Mouse (Mus musculus) CH12.LX (cell line): ENCODE measurements at regions not wholly inside any gene's neighbourhood (a gene's known extent, or its start where the extent isn't known, plus 50 kb on each side); places are given as distances from the start of the nearest gene placed in this dataset.

Experiments
- DNase-seq: peaks from one replicate; pipeline ENCODE4 v3.0.0-alpha.2; 2013; ENCODE audit errors: extremely low read depth
- H3K27ac ChIP-seq: 2 replicates; pipeline ENCODE4 v1.5.1; 2012; ENCODE audit warnings: low read depth, mild to moderate bottlenecking, control low read depth, moderate library complexity; ENCODE audit not compliant: insufficient read depth
- H3K27me3 ChIP-seq: replicated peaks from 2 replicates; pipeline ENCODE3; 2012; ENCODE audit warnings: inconsistent platforms
- H3K36me3 ChIP-seq, 2 experiments: replicated peaks in 1 of 2; 2 replicates each; pipeline versions ENCODE3 to v1.6.1; 2012; ENCODE audit warnings: inconsistent platforms in 1 of 2, low read length in 1 of 2, mild to moderate bottlenecking in 1 of 2, mixed read lengths in 1 of 2, moderate library complexity in 1 of 2; ENCODE audit not compliant: control insufficient read depth in 1 of 2, insufficient read depth in 1 of 2
- H3K4me1 ChIP-seq, 2 experiments: 2 replicates each; pipeline ENCODE4 v1.6.1; 2012; ENCODE audit warnings: inconsistent platforms in 1 of 2, moderate library complexity in 1 of 2; ENCODE audit not compliant: insufficient read depth in 2 of 2, control insufficient read depth in 1 of 2
- H3K4me2 ChIP-seq: 2 replicates; pipeline ENCODE4 v1.6.1; 2012; ENCODE audit warnings: low read depth, mild to moderate bottlenecking, control low read depth; ENCODE audit not compliant: poor library complexity, insufficient read depth, severe bottlenecking
- H3K4me3 ChIP-seq, 3 experiments: fragments of 150-350 bp in 1 of 3; sonication (generic) in 1 of 3; replicated peaks in 1 of 3; 2 replicates each; pipeline versions ENCODE3 to v1.5.1; 2011 to 2012; ENCODE audit warnings: low read depth in 2 of 3, low read length in 2 of 3, mild to moderate bottlenecking in 2 of 3, moderate library complexity in 2 of 3, control low read depth in 1 of 3, improper control_type of control experiment in 1 of 3, inconsistent platforms in 1 of 3, mixed read lengths in 1 of 3; ENCODE audit not compliant: poor library complexity in 1 of 3
- H3K79me2 ChIP-seq: replicated peaks from 2 replicates; pipeline ENCODE4 v1.6.1; 2012; ENCODE audit warnings: mild to moderate bottlenecking, moderate library complexity; ENCODE audit not compliant: control insufficient read depth, poor library complexity, insufficient read depth, severe bottlenecking; ENCODE audit errors: extremely low read depth
- H3K9ac ChIP-seq: 2 replicates; pipeline ENCODE4 v1.6.1; 2012; ENCODE audit warnings: low read depth, mild to moderate bottlenecking, control low read depth, moderate library complexity; ENCODE audit not compliant: insufficient read depth
- H3K9me3 ChIP-seq: replicated peaks from 2 replicates; pipeline ENCODE3; 2012; ENCODE audit warnings: low read length, inconsistent platforms, mixed read lengths
- BHLHE40 ChIP-seq: IDR thresholded peaks from 2 replicates; pipeline ENCODE4 v1.6.1; 2011; ENCODE audit warnings: mild to moderate bottlenecking, low read depth, low read length, improper control_type of control experiment
- CHD1 ChIP-seq: IDR thresholded peaks from 2 replicates; pipeline ENCODE4 v1.6.1; 2012; ENCODE audit warnings: low read depth, low read length, improper control_type of control experiment, inconsistent platforms
- EP300 ChIP-seq: IDR thresholded peaks from 2 replicates; pipeline ENCODE4 v1.6.1; 2011; ENCODE audit warnings: low read length, improper control_type of control experiment
- GABPA ChIP-seq: IDR thresholded peaks from 2 replicates; pipeline ENCODE4 v1.6.1; 2012; ENCODE audit warnings: low read depth, low read length, improper control_type of control experiment, inconsistent platforms; ENCODE audit not compliant: insufficient replicate concordance
- HCFC1 ChIP-seq: IDR thresholded peaks from 2 replicates; pipeline ENCODE4 v1.6.1; 2012; ENCODE audit warnings: low read depth, mild to moderate bottlenecking, inconsistent platforms, low read length, improper control_type of control experiment
- IRF4 ChIP-seq: IDR thresholded peaks from 2 replicates; pipeline ENCODE4 v1.6.1; 2014; ENCODE audit warnings: low read depth, mild to moderate bottlenecking, inconsistent platforms, low read length, improper control_type of control experiment
- JUN ChIP-seq: IDR thresholded peaks from 2 replicates; pipeline ENCODE4 v1.6.1; 2011; ENCODE audit warnings: low read depth, mild to moderate bottlenecking, low read length, improper control_type of control experiment, moderate library complexity; ENCODE audit not compliant: insufficient read depth
- MAFK ChIP-seq: IDR thresholded peaks from 2 replicates; pipeline ENCODE4 v1.6.1; 2011; ENCODE audit warnings: low read length, improper control_type of control experiment; ENCODE audit not compliant: insufficient replicate concordance
- MAX ChIP-seq: IDR thresholded peaks from 2 replicates; pipeline ENCODE4 v1.6.1; 2011; ENCODE audit warnings: low read length, improper control_type of control experiment
- MEF2A ChIP-seq: IDR thresholded peaks from 2 replicates; pipeline ENCODE4 v1.6.1; 2014; ENCODE audit warnings: low read depth, mild to moderate bottlenecking, inconsistent platforms, low read length, improper control_type of control experiment, borderline replicate concordance
- MXI1 ChIP-seq: IDR thresholded peaks from 2 replicates; pipeline ENCODE4 v1.6.1; 2011; ENCODE audit warnings: mild to moderate bottlenecking, low read depth, low read length, improper control_type of control experiment
- MYC ChIP-seq: IDR thresholded peaks from 2 replicates; pipeline ENCODE4 v1.6.1; 2011; ENCODE audit warnings: low read depth, mild to moderate bottlenecking, improper control_type of control experiment, low read length
- PAX5 ChIP-seq: IDR thresholded peaks from 2 replicates; pipeline ENCODE4 v1.6.1; 2012; ENCODE audit warnings: low read length, inconsistent platforms, mixed read lengths
- POLR2A ChIP-seq: IDR thresholded peaks from 2 replicates; pipeline ENCODE4 v1.6.1; 2011; ENCODE audit warnings: low read depth, mild to moderate bottlenecking, improper control_type of control experiment, low read length
- RAD21 ChIP-seq: IDR thresholded peaks from 2 replicates; pipeline ENCODE4 v1.6.1; 2011; ENCODE audit warnings: low read depth, mild to moderate bottlenecking, low read length, improper control_type of control experiment, moderate library complexity
- SIN3A ChIP-seq: IDR thresholded peaks from 2 replicates; pipeline ENCODE4 v1.6.1; 2012; ENCODE audit warnings: low read length, improper control_type of control experiment, inconsistent platforms
- TBP ChIP-seq: conservative IDR thresholded peaks from 2 replicates; pipeline ENCODE4 v1.6.1; 2011; ENCODE audit warnings: low read depth, low read length, improper control_type of control experiment
- TCF12 ChIP-seq: IDR thresholded peaks from 2 replicates; pipeline ENCODE4 v1.6.1; 2014; ENCODE audit warnings: low read depth, mild to moderate bottlenecking, inconsistent platforms, low read length, improper control_type of control experiment
- USF1 ChIP-seq: IDR thresholded peaks from 2 replicates; pipeline ENCODE4 v1.6.1; 2014; ENCODE audit warnings: low read depth, mild to moderate bottlenecking, inconsistent platforms, low read length, improper control_type of control experiment
- USF2 ChIP-seq: conservative IDR thresholded peaks from 2 replicates; pipeline ENCODE4 v1.6.1; 2011; ENCODE audit warnings: low read depth, low read length, improper control_type of control experiment
- ZC3H11A ChIP-seq: IDR thresholded peaks from 2 replicates; pipeline ENCODE4 v1.6.1; 2012; ENCODE audit warnings: low read depth, mild to moderate bottlenecking, inconsistent platforms, low read length, improper control_type of control experiment
- dilution Hi-C: fragments of 300-500 bp; cut with MboI; formaldehyde crosslinking; loops from 2 replicates; pipeline ENCODE4 v1.14.3; 2020; ENCODE audit warnings: low sequenced_read_pairs; ENCODE audit not compliant: extremely low pct_unique_long_range_greater_than_20kb, extremely low pct_ligation_motif_present
- in situ Hi-C: fragments of 300-500 bp; cut with MboI; formaldehyde crosslinking; loops from 3 replicates; pipeline ENCODE4 v1.14.3; 2019; ENCODE audit warnings: low sequenced_read_pairs, low pct_ligation_motif_present, low pct_unique_long_range_greater_than_20kb, mixed read lengths

GRCm38 (mm10) chr16:93358613-93359012 is 245.2 kb downstream of the Setd4 start:
- in situ Hi-C loops (no loop called here), dilution Hi-C loops (no loop called here)
- H3K27ac ChIP-seq, result no peak overlapping the region
- H3K27me3 ChIP-seq, result no peaks in the 10 kb centered on the region
- TF ChIP-seq USF2, result no peak
- TF ChIP-seq IRF4, result no peak
- TF ChIP-seq MAFK, result no peak
- TF ChIP-seq JUN, result no peak
- no peak for TF ChIP-seq POLR2A
- TF ChIP-seq MEF2A, result no peak
- TF ChIP-seq SIN3A, result no peak
- TF ChIP-seq MXI1, result no peak
- H3K36me3 ChIP-seq, result no peaks in the 10 kb centered on the region
- H3K9ac ChIP-seq, result no peak overlapping the region
- no peaks in the 10 kb centered on the region for H3K4me1 ChIP-seq
- H3K9me3 ChIP-seq, result no peaks in the 10 kb centered on the region
- no peaks in the 10 kb centered on the region for H3K79me2 ChIP-seq
- H3K4me3 ChIP-seq, result no peak overlapping the region
- no peak for DNase-seq
- no peak overlapping the region for H3K4me2 ChIP-seq

GRCm38 (mm10) chr16:93358166-93358565 is 245.7 kb downstream of the Setd4 start:
- Histone ChIP-seq H3K36me3 (no peaks in the 10 kb centered on the region), H3K4me3 (no peak overlapping the region), H3K9ac (no peak overlapping the region), H3K27me3 (no peaks in the 10 kb centered on the region), H3K27ac (no peak overlapping the region), H3K9me3 (no peaks in the 10 kb centered on the region), H3K4me1 (no peaks in the 10 kb centered on the region), H3K4me2 (no peak overlapping the region), H3K79me2 (no peaks in the 10 kb centered on the region)
- TF ChIP-seq MYC (no peak), BHLHE40 (no peak), CHD1 (no peak), MEF2A (no peak), POLR2A (no peak), HCFC1 (no peak), IRF4 (no peak), JUN (no peak), USF1 (no peak), TBP (no peak), SIN3A (no peak), MAX (no peak), ZC3H11A (no peak), EP300 (no peak), PAX5 (no peak), USF2 (no peak), TCF12 (no peak), RAD21 (no peak), GABPA (no peak)
- dilution Hi-C loops, result no loop called here
- in situ Hi-C loops, result no loop called here
- no peak for DNase-seq
